Mouse (Mus musculus): ENCODE measurements around the gene Them4. TPM values are rescaled to one million over a fixed set of nuclear protein-coding genes. Genes with fewer than 3 reads are reported as not detected.

Gene Them4
- polyA plus RNA-seq (2012; rRNA removed; ENCODE audit: low replicate concordance): 1.1 and 1.3 TPM in 2 replicates

DNA sequence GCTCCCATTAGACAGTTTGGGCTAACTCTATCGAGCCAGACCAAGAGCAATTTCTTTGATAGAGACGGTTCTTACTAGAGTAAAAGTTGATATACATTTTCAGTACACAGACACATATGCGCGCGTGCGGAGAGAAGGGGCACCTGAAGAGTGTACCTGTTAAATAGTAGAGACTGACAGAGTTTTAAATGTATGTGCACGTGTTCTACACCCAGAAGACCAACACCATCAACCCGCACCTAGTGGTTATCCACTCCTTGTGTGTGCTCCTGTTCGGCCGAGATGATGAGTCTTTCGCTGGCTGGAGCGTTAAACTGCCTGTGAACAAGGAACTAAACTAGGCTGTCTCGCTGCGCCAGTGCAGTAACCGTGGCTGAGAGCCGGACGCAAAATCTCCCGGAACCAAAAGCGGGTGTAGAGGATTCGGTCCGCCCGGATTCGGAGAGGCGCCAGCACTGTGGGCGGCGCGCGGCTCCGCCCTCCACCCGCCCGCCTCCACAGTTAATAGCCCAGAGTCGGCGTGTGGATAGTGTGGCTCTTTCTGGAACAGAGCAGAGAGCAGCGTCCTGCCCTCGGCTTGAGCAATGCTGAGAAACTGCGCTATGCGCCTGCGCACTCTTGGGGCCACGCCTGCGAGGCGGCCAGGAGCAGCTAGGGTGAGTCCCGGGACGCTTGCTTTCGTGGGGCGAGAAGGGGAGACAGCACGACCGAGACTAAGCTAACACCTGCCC, at the start of gene Them4:
Gene Them4, plus strand, starts transcription at position 457 of the 731 bp plus-strand sequence.

GRCm38 (mm10) chr3:94263736-94264135, 46.2 kb upstream of the Them4 start, which contains the start of gene Gm4778:
Gene Gm4778 (plus strand): TSS chr3:94264036.

DNA sequence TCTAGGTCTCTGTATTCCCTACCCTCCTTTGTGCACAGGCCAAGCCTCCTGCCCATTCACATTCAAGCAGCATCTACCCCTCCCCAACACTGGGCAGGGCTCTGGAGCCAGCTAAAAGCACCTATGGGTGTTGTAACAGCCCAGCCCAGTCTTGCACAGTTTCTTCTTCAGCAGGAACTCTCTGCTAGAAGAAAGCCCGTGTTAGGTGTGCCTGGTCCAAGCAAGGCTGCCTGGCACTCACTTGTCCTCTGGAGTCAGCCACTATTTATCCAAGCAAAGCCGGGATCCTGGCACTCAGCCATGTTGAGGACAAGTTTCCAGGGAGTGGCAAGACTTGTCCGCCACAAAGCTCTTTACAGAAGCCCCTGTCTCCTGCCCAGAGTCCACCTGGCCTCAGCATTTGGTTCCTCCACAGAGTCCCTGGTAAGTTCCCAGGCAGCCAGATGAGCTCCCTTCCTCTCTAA, 32.1 kb downstream of the Them4 start, which contains the start of gene Them5:
Gene Them5, plus strand, starts transcription at position 141 of the 464 bp plus-strand sequence.

GRCm38 (mm10) chr3:94362138-94362537, 52.2 kb downstream of the Them4 start, which contains the start of gene C2cd4d:
Gene C2cd4d (plus strand): TSS chr3:94362438.

GRCm38 (mm10) chr3:94372641-94373040, 62.8 kb downstream of the Them4 start, which contains the start of gene Rorc:
Gene Rorc (plus strand): TSS chr3:94372794.

Other genes with a start within 250 kb of the Them4 start
- not detected in 2 replicates for gene Gm10697, start 237.4 kb upstream of the Them4 start, polyA plus RNA-seq (2012; rRNA removed; ENCODE audit: low replicate concordance)
- not detected in 2 replicates for gene Gm10696, start 131.9 kb upstream of the Them4 start, polyA plus RNA-seq (2012; rRNA removed; ENCODE audit: low replicate concordance)
- gene Gm5286, start 113.4 kb upstream of the Them4 start, polyA plus RNA-seq (2012; rRNA removed; ENCODE audit: low replicate concordance): not detected in 2 replicates
- gene Gm4778, start 46.1 kb upstream of the Them4 start, polyA plus RNA-seq (2012; rRNA removed; ENCODE audit: low replicate concordance): not detected in 2 replicates
- 0.07 TPM in 1 of 2 replicates, not detected in the other for gene Them5, start 32.0 kb downstream of the Them4 start, polyA plus RNA-seq (2012; rRNA removed; ENCODE audit: low replicate concordance)
- 1.7 and 7.8 TPM in 2 replicates for gene C2cd4d, start 52.3 kb downstream of the Them4 start, polyA plus RNA-seq (2012; rRNA removed; ENCODE audit: low replicate concordance)
- gene Rorc, start 62.7 kb downstream of the Them4 start, polyA plus RNA-seq (2012; rRNA removed; ENCODE audit: low replicate concordance): 11.2 and 22.2 TPM in 2 replicates
- gene Lingo4, start 88.4 kb downstream of the Them4 start, polyA plus RNA-seq (2012; rRNA removed; ENCODE audit: low replicate concordance): 0.21 and 0.33 TPM in 2 replicates
- gene Tdrkh, start 103.2 kb downstream of the Them4 start, polyA plus RNA-seq (2012; rRNA removed; ENCODE audit: low replicate concordance): not detected in 2 replicates
- 13.6 and 17.9 TPM in 2 replicates for gene Mrpl9, start 133.2 kb downstream of the Them4 start, polyA plus RNA-seq (2012; rRNA removed; ENCODE audit: low replicate concordance)
- gene Oaz3, start 133.8 kb downstream of the Them4 start, polyA plus RNA-seq (2012; rRNA removed; ENCODE audit: low replicate concordance): not detected in 2 replicates
- gene Celf3, start 168.2 kb downstream of the Them4 start, polyA plus RNA-seq (2012; rRNA removed; ENCODE audit: low replicate concordance): 13.9 and 23.0 TPM in 2 replicates
- not detected in 2 replicates for gene Riiad1, start 170.3 kb downstream of the Them4 start, polyA plus RNA-seq (2012; rRNA removed; ENCODE audit: low replicate concordance)

Measured in duodenum, adult 2 months (tissue).